Mouse (Mus musculus) liver, embryonic 18 days (tissue): Measurements from ENCODE around the gene Myh7b. TPM values are rescaled to one million over a fixed set of nuclear protein-coding genes. Genes with fewer than 3 reads are reported as not detected.

ENCODE experiments used
- polyA plus RNA-seq: library from polyadenylated mRNA; depleted of rRNA; stranded (reverse); fragments of >200 nt; gene quantifications from 2 replicates; pipeline ENCODE4 v1.2.3, GENCODE M21; 2012; rRNA removed

Myh7b gene
- polyA plus RNA-seq = 0.83 and 1.3 TPM in 2 replicates

GRCm38 (mm10) chr2:155610978-155611377, at the start of gene Myh7b:
Gene Myh7b (plus strand): TSS chr2:155611212.

GRCm38 (mm10) chr2:155592137-155592853, 18.7 kb upstream of the Myh7b start, which contains the start of gene Gss:
Gene Gss (minus strand): TSS chr2:155592810.

Other genes with a start within 250 kb of the Myh7b start
- 23.4 and 23.8 TPM in 2 replicates for gene Trp53inp2, start 230.2 kb upstream of the Myh7b start, polyA plus RNA-seq
- gene Ncoa6, start 137.3 kb upstream of the Myh7b start, polyA plus RNA-seq = 7.1 and 10.0 TPM in 2 replicates
- 27.3 and 59.6 TPM in 2 replicates for gene Acss2, start 93.3 kb upstream of the Myh7b start, polyA plus RNA-seq
- 0.35 and 0.50 TPM in 2 replicates for gene Ggt7, start 93.0 kb upstream of the Myh7b start, polyA plus RNA-seq
- gene Gss, start 18.4 kb upstream of the Myh7b start, polyA plus RNA-seq = 36.9 and 39.4 TPM in 2 replicates
- 44.5 and 49.6 TPM in 2 replicates for gene Trpc4ap, start 81.2 kb downstream of the Myh7b start, polyA plus RNA-seq
- gene Edem2, start 118.3 kb downstream of the Myh7b start, polyA plus RNA-seq = 39.2 and 41.0 TPM in 2 replicates
- gene Gm17581, start 124.7 kb downstream of the Myh7b start, polyA plus RNA-seq = not detected in 2 replicates
- 1.3 and 1.4 TPM in 2 replicates for gene Procr, start 139.9 kb downstream of the Myh7b start, polyA plus RNA-seq
- 0.01 TPM in 2 replicates for gene Mmp24, start 164.1 kb downstream of the Myh7b start, polyA plus RNA-seq
- 6.0 and 6.2 TPM in 2 replicates for gene BC029722, start 208.2 kb downstream of the Myh7b start, polyA plus RNA-seq
- gene Eif6, start 215.7 kb downstream of the Myh7b start, polyA plus RNA-seq = 50.1 and 53.1 TPM in 2 replicates
- gene Fam83c, start 223.6 kb downstream of the Myh7b start, polyA plus RNA-seq = under 0.01 and 0.01 TPM in 2 replicates